Mouse (Mus musculus) brain, embryonic 14.5 days (tissue): ENCODE results near the gene 3110040M04Rik.
"Not testable (repeated sequence)": the region's sequence is repeated elsewhere in the genome, so short reads cannot be mapped to it uniquely, and the experiment has no call there.

Experiments
- CTCF ChIP-seq: fragments of 200-500 bp; IDR thresholded peaks from 2 replicates; pipeline ENCODE4 v1.5.1; 2012; ENCODE audit warnings: inconsistent platforms, mild to moderate bottlenecking, moderate library complexity, borderline replicate concordance; ENCODE audit not compliant: insufficient read depth, insufficient read length; ENCODE audit errors: extremely low read depth
- POLR2A ChIP-seq: fragments of 200-500 bp; IDR thresholded peaks from 2 replicates; pipeline ENCODE4 v1.6.1; 2012; ENCODE audit warnings: mild to moderate bottlenecking, inconsistent platforms, borderline replicate concordance; ENCODE audit not compliant: poor library complexity, insufficient read depth, insufficient read length, severe bottlenecking; ENCODE audit errors: extremely low read depth

GRCm38 (mm10) chr1:151208493-151208892 is 4.6 kb downstream of the 3110040M04Rik start:
- not testable (repeated sequence) for TF ChIP-seq CTCF, POLR2A
